Mouse (Mus musculus) liver, adult (tissue): Measurements from ENCODE around the gene Coq2.
A peak's percentile ranks its signal among the peaks of the same experiment; 100 is the strongest.

Experiments used
- GATA4 ChIP-seq: IDR thresholded peaks from 2 replicates; pipeline ENCODE4 v1.6.1; 2014; ENCODE audit warnings: mild to moderate bottlenecking, low read length; ENCODE audit not compliant: insufficient replicate concordance

Gene Coq2

GRCm38 (mm10) chr5:100674711-100675376 is at the start of gene Coq2:
Coq2 (minus strand) TSS chr5:100675140.
- no peak for TF ChIP-seq GATA4

- no peak for TF ChIP-seq GATA4
These were observed 44.5 kb upstream of the Coq2 start, which contains the start of gene Hpse for GRCm38 (mm10) chr5:100719235-100720088. Hpse (minus strand) TSS chr5:100719716.

- TF ChIP-seq GATA4 = no peak
These were observed 41.8 kb upstream of the Coq2 start for GRCm38 (mm10) chr5:100716762-100717161.

GRCm38 (mm10) chr5:100711219-100711618 is 36.3 kb upstream of the Coq2 start:
- TF ChIP-seq GATA4 = peak; percentile 83; the same call in 1 of the 2 replicates

GRCm38 (mm10) chr5:100710012-100710411 is 35.1 kb upstream of the Coq2 start:
- TF ChIP-seq GATA4 = peak; percentile 59; the same call in 1 of the 2 replicates

- TF ChIP-seq GATA4 = no peak
These were observed 34.1 kb upstream of the Coq2 start for GRCm38 (mm10) chr5:100709035-100709434.

GRCm38 (mm10) chr5:100706675-100707074 is 31.7 kb upstream of the Coq2 start:
- 0 out of 2 replicates have a peak, but pooled peaks have one; percentile 11 for TF ChIP-seq GATA4

GRCm38 (mm10) chr5:100704272-100704671 is 29.3 kb upstream of the Coq2 start:
- no peak for TF ChIP-seq GATA4

- no peak for TF ChIP-seq GATA4
These were observed 27.4 kb upstream of the Coq2 start for GRCm38 (mm10) chr5:100702325-100702724.

GRCm38 (mm10) chr5:100700861-100701620 is 26.1 kb upstream of the Coq2 start:
- TF ChIP-seq GATA4 = no peak

GRCm38 (mm10) chr5:100697886-100698285 is 22.9 kb upstream of the Coq2 start:
- no peak for TF ChIP-seq GATA4

- no peak for TF ChIP-seq GATA4
These were observed 22.5 kb upstream of the Coq2 start for GRCm38 (mm10) chr5:100697398-100697797.

- no peak for TF ChIP-seq GATA4
These were observed 10.7 kb upstream of the Coq2 start for GRCm38 (mm10) chr5:100685631-100686030.

GRCm38 (mm10) chr5:100680542-100680933 is 5.6 kb upstream of the Coq2 start:
- no peak for TF ChIP-seq GATA4

- TF ChIP-seq GATA4 = no peak
These were observed 5.1 kb upstream of the Coq2 start for GRCm38 (mm10) chr5:100679911-100680541.
